Mouse (Mus musculus) splenic B cell, adult 2 months (primary cell): ENCODE results near the gene Stx18.

Experiments used
- DNase-seq: peaks from one replicate; pipeline ENCODE4 v3.0.0-alpha.2; 2011; ENCODE audit warnings: low read depth, low spot score
- H3K27me3 ChIP-seq: 2 replicates; pipeline ENCODE4 v1.6.1; 2012; ENCODE audit warnings: mild to moderate bottlenecking, low read length, moderate library complexity, mixed read lengths; ENCODE audit not compliant: control insufficient read depth, poor library complexity, insufficient read depth, severe bottlenecking
- H3K36me3 ChIP-seq: 2 replicates; pipeline ENCODE4 v1.6.1; 2012; ENCODE audit warnings: mild to moderate bottlenecking, low read length, moderate library complexity, mixed read lengths; ENCODE audit not compliant: control insufficient read depth, poor library complexity, insufficient read depth, severe bottlenecking

The Stx18 gene

DNA sequence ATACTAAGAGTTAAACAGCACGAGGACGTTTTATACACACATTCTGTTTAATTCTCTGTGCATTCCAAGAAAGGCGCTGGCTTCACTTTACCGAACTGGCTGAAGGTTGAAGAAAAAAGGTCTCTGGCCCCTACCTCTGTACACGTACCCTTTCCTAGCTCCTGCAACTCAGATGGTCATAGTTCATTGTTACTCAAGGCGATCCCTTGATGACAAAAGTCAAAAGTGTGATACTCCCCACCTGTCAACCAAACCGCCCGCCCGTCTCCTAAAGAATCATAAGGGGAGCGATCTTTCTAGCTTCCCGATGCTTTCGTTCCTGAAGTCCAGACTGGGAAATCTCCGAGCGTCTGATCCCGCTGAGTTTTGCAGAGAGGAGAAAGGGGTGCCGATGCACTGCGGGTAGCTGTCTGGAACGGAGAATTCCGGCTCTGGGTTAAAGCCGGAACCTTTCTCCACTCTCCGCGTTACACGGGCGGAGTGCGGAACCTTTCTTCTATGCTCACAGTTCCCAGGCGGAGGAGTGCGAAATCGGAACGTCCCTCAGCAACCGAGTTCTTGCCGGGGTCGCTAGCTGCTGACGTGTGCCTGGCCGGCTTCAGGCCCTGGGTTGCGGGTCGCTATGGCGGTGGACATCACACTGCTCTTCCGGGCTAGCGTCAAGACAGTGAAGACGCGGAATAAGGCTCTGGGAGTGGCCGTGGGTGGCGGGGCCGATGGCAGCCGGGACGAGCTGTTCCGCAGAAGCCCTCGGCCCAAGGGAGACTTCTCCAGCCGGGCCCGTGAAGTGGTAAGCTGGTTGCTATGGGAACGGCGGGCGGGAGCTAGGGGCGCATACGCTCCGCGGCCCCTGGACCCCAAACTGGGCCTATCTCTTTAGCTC is at the start of gene Stx18:
Gene Stx18 (plus strand): TSS at position 33 of the 883 bp plus-strand sequence.
- H3K27me3 ChIP-seq: no peaks in the 10 kb centered on the region
- DNase-seq: peak; percentile 80
- no peaks in the 10 kb centered on the region for H3K36me3 ChIP-seq

- H3K36me3 ChIP-seq: no peaks in the 10 kb centered on the region
- no peaks in the 10 kb centered on the region for H3K27me3 ChIP-seq
- DNase-seq: no peak
Observed at GRCm38 (mm10) chr5:37992346-37992745, 46.2 kb upstream of the Stx18 start.

DNA sequence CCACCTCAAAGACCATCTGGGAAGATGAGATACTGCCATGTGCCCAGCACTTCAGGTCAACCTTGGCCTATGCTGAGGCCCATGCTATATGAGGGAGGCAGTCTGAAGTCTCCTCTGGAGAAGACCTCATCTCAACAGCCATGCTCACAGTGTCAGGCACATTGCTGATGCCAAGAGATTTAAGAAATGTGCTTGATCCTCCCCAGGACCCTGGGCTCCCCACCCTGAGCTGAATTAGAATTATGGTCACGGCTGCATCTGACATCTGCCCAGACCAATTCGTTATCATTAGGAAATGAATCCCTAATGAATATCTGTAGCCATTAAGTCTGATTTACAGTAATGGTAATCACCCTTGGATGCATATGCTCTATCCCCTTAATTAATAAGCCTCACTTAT is 39.7 kb upstream of the Stx18 start:
- DNase-seq: no peak
- no peaks in the 10 kb centered on the region for H3K36me3 ChIP-seq

DNA sequence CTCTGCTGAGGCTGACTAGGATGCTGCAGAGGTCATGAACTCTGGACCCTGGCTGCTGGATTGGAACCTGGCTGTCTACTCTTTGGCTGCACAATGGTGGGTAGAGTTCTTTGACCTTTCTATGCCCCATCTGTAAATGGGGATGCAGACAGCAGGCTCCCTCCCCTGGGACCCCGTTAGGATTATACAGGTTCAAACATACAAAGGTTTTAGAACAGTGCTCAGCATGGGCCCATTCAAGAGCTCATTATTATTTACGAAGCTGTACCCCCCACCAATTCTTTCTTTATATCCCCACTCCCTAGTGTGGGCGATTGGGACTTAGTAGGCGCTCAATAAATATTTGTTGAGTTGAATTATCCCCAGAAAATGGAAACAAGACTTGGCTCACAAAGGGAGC is 36.0 kb upstream of the Stx18 start:
- DNase-seq: no peak
- Histone ChIP-seq H3K27me3 (no peaks in the 10 kb centered on the region), H3K36me3 (no peaks in the 10 kb centered on the region)

More for the DNA sequence above, 39.7 kb upstream of the Stx18 start:
- no peaks in the 10 kb centered on the region for H3K27me3 ChIP-seq

GRCm38 (mm10) chr5:38004746-38005145 is 33.8 kb upstream of the Stx18 start:
- Histone ChIP-seq H3K36me3 (no peaks in the 10 kb centered on the region), H3K27me3 (no peaks in the 10 kb centered on the region)
- DNase-seq: no peak

GRCm38 (mm10) chr5:38006415-38007347 is 31.9 kb upstream of the Stx18 start:
- Histone ChIP-seq H3K36me3 (no peaks in the 10 kb centered on the region), H3K27me3 (no peaks in the 10 kb centered on the region)
- no peak for DNase-seq

- Histone ChIP-seq H3K36me3 (no peaks in the 10 kb centered on the region), H3K27me3 (no peaks in the 10 kb centered on the region)
- no peak for DNase-seq
Observed at GRCm38 (mm10) chr5:38009071-38009470, 29.5 kb upstream of the Stx18 start.

GRCm38 (mm10) chr5:38014916-38015315 is 23.6 kb upstream of the Stx18 start:
- no peak for DNase-seq
- Histone ChIP-seq H3K36me3 (no peaks in the 10 kb centered on the region), H3K27me3 (no peaks in the 10 kb centered on the region)

DNA sequence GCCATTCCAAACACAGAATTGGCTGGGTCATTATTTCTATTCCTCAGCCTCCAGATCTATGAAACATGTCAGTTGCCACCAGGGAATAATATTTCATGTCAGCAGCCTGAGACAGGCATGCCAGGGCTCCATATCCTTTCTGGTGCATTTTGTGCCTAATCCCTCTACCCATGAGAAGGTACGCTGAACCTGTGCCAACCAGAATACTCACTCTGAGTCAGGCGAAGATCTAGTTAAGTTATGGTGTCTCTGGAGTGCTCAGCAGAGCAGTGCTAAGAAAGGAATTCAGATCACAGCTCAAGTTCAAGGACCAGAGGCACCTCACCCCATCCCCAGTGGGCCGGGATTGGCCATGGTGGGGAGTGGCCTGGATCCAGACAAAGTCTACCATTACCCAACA is 21.6 kb upstream of the Stx18 start:
- H3K36me3 ChIP-seq: no peaks in the 10 kb centered on the region
- DNase-seq: no peak
- H3K27me3 ChIP-seq: no peaks in the 10 kb centered on the region

- no peak for DNase-seq
- H3K36me3 ChIP-seq: no peaks in the 10 kb centered on the region
- H3K27me3 ChIP-seq: no peaks in the 10 kb centered on the region
Observed at GRCm38 (mm10) chr5:38027656-38028055, 10.9 kb upstream of the Stx18 start.

- H3K36me3 ChIP-seq: no peaks in the 10 kb centered on the region
- H3K27me3 ChIP-seq: no peaks in the 10 kb centered on the region
- peak; percentile 13 for DNase-seq
Observed at GRCm38 (mm10) chr5:38038274-38038673, 268 bp upstream of the Stx18 start.

DNA sequence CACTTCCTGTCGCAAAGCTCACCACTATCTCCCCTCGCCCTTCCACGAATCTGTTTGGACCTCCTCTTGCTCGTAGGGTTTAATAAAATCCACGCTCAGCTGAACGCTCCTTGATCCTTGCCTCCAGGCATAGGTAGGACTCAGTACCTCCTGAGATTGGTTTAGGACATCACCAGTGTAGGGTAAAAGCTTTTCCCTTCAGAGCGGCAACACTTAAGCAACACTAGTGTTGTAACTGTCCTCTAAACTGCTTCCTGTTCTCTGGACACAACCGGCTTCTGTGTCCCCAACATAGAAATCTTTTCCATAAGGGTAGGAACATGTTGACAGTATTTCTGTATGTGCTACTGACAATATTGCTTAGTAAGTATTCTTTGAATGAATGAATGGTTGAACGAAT is 1.3 kb downstream of the Stx18 start:
- H3K27me3 ChIP-seq: no peaks in the 10 kb centered on the region
- DNase-seq: no peak
- H3K36me3 ChIP-seq: no peaks in the 10 kb centered on the region

GRCm38 (mm10) chr5:38044923-38045322 is 6.4 kb downstream of the Stx18 start:
- no peaks in the 10 kb centered on the region for H3K36me3 ChIP-seq
- no peak for DNase-seq

GRCm38 (mm10) chr5:38048177-38048576 is 9.6 kb downstream of the Stx18 start:
- Histone ChIP-seq H3K27me3 (no peaks in the 10 kb centered on the region), H3K36me3 (no peaks in the 10 kb centered on the region)
- DNase-seq: peak; percentile 7

More at GRCm38 (mm10) chr5:38044923-38045322, 6.4 kb downstream of the Stx18 start:
- no peaks in the 10 kb centered on the region for H3K27me3 ChIP-seq

- Histone ChIP-seq H3K36me3 (no peaks in the 10 kb centered on the region), H3K27me3 (no peaks in the 10 kb centered on the region)
- no peak for DNase-seq
Observed at GRCm38 (mm10) chr5:38061051-38061450, 22.5 kb downstream of the Stx18 start.
